Mouse (Mus musculus): Measurements from ENCODE around the gene Nr2c2ap. TPM values are rescaled to one million over a fixed set of nuclear protein-coding genes. Genes with fewer than 3 reads are reported as not detected.

The Nr2c2ap gene
- polyA plus RNA-seq, 1 experiment = 17.2 TPM

DNA sequence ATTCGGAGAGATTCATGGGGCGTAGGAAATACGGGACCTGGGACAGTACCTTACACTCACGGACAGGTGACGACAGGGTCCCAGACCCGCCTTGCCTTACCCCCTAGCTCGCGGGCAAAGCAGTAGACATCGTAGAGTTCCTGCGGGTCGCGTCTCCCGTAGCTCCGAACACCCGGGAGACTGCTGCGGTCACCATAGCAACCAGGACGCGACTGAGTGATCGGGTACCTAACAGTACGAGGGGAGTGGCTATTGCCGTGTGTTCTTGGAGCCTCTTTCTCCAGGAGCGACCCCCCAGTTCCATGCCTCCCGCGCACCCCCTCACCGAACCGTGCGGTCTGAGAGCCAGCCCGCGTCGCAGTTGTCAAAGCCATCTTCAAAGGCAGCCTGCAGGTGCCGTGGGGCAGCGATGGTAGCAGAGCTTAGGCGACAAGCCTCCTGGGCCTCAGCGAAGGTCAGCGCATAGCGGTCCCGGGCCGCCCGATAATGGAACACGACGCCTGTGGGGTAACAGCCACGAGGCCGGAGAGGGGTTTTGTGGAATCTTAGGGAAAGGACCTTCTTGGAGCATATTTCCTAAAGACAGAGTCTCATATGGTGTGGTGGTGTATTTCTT, 18.6 kb upstream of the Nr2c2ap start:
- no peak for TF ChIP-seq GATA1 (IDR thresholded peaks at IDR 0.05; ENCODE audit: low read length)

DNA sequence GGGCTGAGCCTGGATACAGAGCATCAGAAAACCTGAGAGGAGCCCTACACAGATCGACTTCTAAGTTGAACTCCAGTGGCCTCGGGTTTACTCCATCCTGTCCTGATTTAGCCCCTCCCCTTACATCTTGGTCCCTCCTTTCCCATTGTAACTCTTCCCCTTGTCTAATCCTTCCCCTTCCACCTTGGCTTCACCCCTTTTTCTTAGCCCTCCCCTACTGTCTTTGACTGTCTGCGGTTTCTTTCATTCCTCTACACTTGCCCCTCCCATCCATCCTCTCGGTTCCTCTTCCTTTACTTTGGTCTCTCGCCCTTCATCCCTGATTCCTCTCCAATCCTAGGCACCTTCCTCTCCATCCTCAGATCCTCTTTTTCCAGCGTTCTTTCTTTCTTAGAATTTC, 16.6 kb upstream of the Nr2c2ap start:
- no peak for TF ChIP-seq GATA1 (IDR thresholded peaks at IDR 0.05; ENCODE audit: low read length)

DNA sequence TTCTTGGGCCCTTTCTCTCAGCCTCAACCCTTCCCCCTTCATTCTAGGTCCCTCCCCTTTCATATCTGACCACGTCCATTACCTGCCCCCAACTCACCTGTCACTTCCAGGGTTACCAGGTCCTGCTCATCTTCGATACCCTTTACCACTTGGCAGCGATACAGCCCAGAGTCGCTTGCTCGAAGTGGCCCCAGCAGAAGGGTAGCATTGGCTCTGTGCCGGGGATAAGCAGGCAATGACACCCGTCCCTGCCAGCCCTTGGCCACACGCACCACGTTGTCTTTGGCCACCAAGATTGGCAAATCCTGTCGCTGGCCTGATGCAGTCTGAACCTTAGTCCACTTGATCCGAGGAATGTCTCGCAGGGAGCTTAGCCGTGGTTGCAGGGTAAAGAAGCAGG, 16.2 kb upstream of the Nr2c2ap start:
- no peak for TF ChIP-seq GATA1 (IDR thresholded peaks at IDR 0.05; ENCODE audit: low read length)

DNA sequence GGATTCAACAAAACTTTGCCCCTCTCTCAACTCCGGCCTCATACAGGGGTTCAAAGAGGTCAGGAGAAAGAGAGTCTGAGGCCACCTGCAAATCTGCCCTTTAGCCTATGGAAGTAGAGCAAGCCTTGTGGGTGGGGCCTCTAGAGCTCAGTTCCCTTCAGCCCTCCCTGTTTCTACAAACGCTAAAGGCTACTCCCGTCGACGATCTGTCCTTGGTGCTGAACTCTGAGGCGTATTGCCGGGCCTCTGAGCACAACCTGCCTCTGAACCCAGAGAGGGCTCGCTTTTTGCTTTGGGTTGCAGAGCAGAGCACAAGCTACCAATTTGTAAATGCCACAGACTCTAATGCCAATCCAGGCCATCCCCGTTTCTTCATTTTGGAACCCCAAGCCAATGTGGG, 13.5 kb upstream of the Nr2c2ap start:
- TF ChIP-seq GATA1 (IDR thresholded peaks at IDR 0.05; ENCODE audit: low read length) = no peak

DNA sequence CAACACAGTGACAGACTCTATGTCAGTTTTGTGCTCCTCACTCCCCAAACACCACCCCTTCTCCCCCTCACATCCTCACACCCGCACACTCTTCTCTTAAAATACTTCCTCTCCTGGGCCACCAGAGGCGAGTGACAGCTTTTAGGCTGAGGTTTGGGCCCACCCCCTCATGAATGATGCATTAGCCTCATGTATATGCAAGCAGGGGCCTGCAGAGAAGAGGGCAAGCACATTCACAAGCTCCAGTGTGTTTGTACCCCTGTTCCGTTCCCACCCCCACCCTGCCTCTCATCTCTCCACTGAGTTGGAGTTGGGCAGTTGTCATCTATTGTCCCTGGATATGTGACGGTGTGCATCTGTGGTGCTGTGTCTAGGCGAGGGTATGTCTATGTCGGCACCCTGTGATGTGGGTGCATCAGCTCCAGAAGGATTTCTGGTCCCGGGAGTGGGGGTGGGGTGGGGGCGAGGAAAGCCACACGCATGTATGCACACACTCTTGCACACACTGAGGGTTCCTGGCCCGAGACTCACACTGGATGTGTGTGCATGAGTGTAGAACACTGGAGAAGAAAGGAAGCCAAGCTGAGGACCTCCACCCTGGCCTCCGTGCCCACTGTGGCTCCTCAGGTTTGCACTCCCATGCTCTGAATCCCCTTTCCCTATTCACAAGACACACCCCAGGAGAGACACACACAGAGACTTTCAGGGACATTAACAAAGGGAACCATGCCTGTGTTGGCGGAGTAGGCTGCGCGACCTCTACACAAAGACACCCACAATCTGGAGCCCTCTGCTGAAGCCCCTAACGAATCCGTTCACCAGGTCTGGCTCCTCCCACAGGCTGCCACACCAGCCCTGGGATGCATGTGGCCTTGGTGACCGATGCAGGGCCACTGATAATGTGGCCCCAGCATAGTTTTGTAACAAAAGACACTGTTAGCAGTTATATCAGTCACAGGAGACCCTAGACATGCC, 12.1 kb upstream of the Nr2c2ap start:
- no peak for TF ChIP-seq GATA1 (IDR thresholded peaks at IDR 0.05; ENCODE audit: low read length)

DNA sequence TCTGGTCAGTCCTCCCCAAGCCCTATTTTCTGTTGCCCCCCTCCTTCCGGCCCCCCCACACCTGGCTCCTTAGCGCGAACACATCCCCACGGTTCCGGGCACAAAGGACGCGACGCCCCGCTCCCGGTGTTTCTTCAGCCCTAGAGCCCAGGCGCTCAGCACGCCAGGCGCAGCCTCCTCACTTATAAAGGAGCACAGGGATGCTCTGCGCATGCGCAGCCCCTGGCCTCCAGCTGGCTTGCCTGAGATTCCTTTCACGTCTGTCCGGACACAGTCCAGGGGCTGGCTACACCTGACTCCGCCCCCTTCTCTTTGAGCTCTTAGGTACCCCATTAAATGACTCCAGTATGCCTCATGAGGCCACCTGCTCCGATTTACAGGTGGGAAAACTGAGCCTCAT, 10.5 kb upstream of the Nr2c2ap start, which contains the start of gene Ncan:
Ncan (minus strand) TSS at position 207 of the 400 bp plus-strand sequence.
- TF ChIP-seq GATA1 (IDR thresholded peaks at IDR 0.05; ENCODE audit: low read length) = no peak

DNA sequence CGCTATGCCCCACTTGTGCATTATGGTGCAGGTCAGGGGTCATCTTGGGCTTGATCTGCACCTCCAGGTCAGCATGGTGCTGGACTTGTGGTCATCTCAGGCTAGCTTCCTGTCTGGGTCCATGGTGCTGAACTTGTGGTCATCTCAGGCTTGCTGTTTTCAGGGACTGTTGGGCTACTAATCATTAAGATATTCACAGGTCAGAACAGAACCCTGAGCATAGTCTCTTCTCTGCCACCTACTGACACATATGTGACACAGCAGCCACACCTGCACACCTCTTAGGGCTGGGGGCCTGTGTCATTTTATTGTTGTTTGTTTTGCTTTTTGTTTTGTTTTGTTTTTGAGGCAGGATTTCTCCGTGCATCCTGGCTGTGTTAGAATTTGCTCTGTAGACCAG, 8.3 kb upstream of the Nr2c2ap start:
- no peak for TF ChIP-seq GATA1 (IDR thresholded peaks at IDR 0.05; ENCODE audit: low read length)

DNA sequence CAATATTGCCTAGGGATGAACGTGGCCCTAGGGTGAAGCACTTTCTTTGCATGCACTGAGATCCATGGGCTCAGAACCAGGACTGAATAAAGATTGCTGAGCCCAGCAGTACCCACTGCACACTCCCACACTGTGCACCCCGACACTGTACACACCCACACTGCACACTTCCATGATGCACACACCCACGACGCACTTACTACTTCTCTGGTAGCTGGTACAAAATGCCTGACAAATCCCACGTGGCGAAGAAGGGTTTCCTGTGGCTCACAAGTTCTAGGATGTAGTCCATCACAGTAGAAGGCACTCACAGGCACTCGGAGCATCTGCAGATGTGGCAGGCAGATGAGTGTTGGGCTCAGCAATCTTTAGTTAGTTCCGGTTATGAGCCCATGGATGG, 6.1 kb upstream of the Nr2c2ap start:
- no peak for TF ChIP-seq GATA1 (IDR thresholded peaks at IDR 0.05; ENCODE audit: low read length)

DNA sequence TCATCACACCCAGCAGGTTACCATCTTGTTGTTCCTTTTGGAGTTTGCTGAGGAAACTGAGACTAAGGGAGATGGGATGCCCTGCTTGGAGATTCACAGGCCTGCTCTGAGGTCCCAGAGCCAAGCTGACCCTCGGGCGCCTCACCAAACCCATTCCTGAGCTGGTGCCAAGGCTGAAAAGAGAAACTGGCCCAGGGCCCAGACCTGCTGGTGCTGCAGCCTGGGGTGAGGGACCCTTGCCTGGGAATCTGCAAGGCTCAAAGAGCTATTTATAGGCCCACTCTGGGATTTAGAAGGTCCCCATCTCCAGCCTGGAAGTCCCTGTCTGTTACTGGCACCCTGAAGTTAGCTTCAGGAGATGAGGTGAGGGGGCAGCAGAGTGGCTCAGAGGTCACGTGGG, 2.7 kb upstream of the Nr2c2ap start:
- TF ChIP-seq GATA1 (IDR thresholded peaks at IDR 0.05; ENCODE audit: low read length) = no peak

DNA sequence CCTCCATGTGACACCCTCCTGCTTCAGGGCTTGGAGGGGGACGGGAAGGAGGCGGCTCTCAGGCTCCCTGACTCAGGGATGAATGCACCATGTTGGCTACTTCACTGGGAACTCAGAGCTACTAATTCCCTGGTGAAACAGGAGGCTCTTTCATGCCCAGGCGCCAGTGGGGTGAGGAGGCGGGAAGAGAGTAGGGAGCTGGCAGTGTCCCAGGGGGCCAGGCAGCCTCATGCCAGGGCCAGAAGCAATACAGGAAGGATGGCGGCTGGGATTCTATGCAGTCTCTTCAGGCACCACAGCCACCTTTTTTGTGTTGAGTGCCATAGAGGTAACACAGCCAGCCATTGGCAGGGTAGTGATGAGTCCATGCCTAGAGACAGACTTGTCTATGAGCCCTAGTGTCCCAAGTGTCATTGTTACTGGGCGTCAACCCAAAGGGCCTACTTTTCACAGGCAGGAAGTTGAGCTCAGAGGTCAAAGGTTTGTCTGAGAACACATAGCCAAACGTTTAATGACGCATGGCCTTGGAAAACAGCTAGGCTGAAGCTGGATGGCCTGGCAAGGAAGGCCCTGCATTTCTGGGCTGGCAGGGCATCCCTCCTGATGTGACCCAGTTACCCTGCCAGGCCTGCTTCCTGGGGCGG, 1.7 kb upstream of the Nr2c2ap start:
- TF ChIP-seq GATA1 (IDR thresholded peaks at IDR 0.05; ENCODE audit: low read length) = no peak

DNA sequence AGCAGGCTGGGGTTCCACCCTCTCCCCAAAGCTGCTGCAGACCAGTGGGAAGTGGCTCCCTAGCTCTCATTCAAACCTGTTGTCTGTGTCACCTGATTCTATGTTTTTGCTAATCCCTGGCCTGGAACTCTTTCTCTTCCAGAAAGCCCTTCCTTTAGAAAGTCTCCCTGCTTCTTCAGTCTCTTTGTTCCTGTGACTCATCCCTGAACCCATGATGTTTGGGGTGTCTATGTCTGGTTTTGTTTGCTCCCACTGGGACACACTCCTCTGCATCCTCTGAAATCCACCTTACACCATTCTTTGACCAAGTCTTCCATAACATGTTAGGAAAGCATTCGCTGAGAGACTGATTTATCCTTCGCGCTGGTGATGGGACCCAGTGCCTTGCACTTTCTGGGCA, 1.1 kb upstream of the Nr2c2ap start:
- no peak for TF ChIP-seq GATA1 (IDR thresholded peaks at IDR 0.05; ENCODE audit: low read length)

DNA sequence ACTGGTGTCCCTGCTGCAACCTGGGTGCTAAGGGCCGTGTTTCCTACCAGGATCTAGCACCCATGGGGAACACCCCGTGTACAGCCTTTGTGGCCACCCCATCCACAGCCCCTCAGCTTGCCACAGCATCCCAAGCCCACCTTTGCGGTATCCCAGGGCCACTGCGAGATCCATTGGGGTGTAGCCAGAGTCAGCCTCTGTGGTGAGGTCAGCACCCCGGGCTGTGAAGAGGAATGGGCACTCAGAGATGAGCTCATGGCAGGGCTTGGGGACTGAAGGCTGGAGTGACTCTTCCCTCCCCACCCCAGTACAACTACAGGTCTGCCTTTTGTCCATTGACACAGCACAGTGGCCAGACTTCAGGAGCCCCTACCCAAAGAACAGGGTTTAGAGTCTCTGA, 3.0 kb downstream of the Nr2c2ap start:
- no peak for TF ChIP-seq GATA1 (IDR thresholded peaks at IDR 0.05; ENCODE audit: low read length)

DNA sequence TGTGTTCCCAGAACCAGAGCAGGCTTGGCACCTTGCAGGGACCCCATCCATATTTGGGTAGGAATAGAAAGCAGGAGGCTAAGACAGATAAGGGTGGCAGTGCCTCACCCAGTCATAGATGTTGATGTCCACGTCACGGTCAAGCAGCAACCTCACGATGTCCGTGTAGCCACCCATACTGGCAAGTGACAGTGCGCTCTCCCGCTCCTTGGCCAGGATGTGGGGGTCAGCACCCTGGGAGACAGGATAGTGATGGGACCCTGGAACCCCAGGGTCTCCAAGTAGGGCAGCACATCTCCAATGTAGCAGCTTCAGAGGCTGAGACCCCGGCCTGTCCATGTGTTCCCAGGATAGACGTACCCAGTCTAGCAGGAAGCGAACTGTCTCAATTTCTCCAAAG, 3.8 kb downstream of the Nr2c2ap start:
- TF ChIP-seq GATA1 (IDR thresholded peaks at IDR 0.05; ENCODE audit: low read length) = no peak

DNA sequence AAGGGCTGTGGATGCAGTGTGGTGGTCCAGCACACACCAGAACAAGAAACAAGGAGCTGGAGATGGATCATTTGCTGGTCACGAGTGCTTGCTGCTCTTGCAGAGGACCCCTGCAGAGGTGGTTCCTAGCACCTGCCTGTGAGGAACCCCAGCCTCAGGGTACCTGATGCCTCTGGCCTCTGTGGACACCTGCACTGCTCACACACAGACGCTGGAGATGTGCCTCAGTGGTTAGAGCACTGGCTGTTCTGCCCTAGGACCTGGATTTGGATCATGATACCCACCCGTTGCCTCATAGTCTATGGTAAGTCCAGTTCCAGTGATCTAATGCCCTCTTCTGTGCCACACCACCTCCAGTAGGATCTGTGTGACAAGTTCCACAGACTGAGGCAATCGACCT, 5.5 kb downstream of the Nr2c2ap start:
- TF ChIP-seq GATA1 (IDR thresholded peaks at IDR 0.05; ENCODE audit: low read length) = no peak

DNA sequence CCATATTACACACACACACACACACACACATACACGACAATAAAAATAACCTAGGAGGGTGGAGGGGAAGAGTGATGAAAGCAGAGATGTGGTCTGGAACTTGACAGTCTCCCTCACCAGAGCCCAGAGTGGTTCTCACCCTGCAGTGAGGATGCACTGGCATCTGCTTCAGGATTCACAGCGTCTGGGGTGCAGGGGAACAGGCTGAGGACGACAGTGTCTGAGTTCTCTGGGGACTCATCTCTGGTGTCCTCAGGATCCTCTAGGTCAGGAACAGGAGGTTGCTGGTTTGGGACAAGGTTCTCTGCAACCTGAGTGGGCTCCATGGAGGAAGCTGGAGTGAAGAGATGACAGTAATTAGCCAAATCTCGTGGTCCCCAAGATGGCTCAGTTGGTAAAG, 6.8 kb downstream of the Nr2c2ap start:
- no peak for TF ChIP-seq GATA1 (IDR thresholded peaks at IDR 0.05; ENCODE audit: low read length)

All from G1E-ER4 (cell line).